Mouse (Mus musculus): Measurements from ENCODE around the gene Epb41l2.

- TF ChIP-seq CTCF (IDR thresholded peaks at IDR 0.05; ENCODE audit: control insufficient read depth, insufficient read depth, insufficient read length) (no peak), MYOG (IDR thresholded peaks at IDR 0.05; ENCODE audit: control insufficient read depth, extremely low read depth, insufficient read length) (no peak), USF1 (IDR thresholded peaks at IDR 0.05; ENCODE audit: low read depth) (no peak), FOSL1 (IDR thresholded peaks at IDR 0.05; ENCODE audit: insufficient read depth, low read length, poor library complexity, severe bottlenecking) (no peak)
Observed at GRCm38 (mm10) chr10:25371336-25371735, 11.7 kb downstream of the Epb41l2 start.

Data from C2C12 (cell line).